Mouse (Mus musculus) spleen, adult 2 months (tissue): Measurements from ENCODE around the gene Pik3cd.

Experiments
- CTCF ChIP-seq: fragments of 200-500 bp; IDR thresholded peaks from 2 replicates; pipeline ENCODE4 v1.5.1; 2011; ENCODE audit warnings: mild to moderate bottlenecking, inconsistent platforms; ENCODE audit not compliant: insufficient read depth, insufficient read length, insufficient replicate concordance; ENCODE audit errors: extremely low read depth
- POLR2A ChIP-seq: fragments of 200-500 bp; IDR thresholded peaks from 2 replicates; pipeline ENCODE4 v1.6.1; 2011; ENCODE audit warnings: low read depth, low read length, inconsistent platforms

- TF ChIP-seq CTCF: no peak
- TF ChIP-seq POLR2A: no peak
Measured at GRCm38 (mm10) chr4:149699953-149700352, 2.4 kb downstream of the Pik3cd start.
